Mouse (Mus musculus) lung, postnatal 0 days (tissue): ENCODE results near the gene Cmtm2b.

Source experiments
- CTCF ChIP-seq: IDR thresholded peaks from 2 replicates; pipeline ENCODE4 v1.5.1; 2016; ENCODE audit warnings: antibody characterized with exemption, mild to moderate bottlenecking
- EP300 ChIP-seq: IDR thresholded peaks from 2 replicates; pipeline ENCODE4 v1.6.1; 2016; ENCODE audit warnings: antibody characterized with exemption, mild to moderate bottlenecking, control low read depth

DNA sequence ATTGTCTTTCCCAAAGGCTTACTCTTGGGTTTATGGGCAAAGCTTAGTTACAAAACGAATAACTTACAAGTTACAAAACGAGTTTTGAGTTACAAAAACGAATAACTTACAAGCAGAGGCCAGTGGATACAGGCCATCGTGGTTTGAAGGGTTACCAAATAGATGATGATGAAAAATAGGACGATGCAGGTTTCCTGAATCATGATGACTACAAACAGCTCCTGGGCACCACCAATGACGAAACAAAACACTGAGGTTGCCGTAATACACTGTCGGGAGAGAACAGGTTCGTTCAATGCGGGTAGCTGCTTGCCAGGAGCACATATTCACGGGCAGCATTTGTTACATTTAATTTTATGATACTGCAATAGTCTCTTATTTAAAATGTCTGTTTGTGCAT lies 17.1 kb upstream of the Cmtm2b start:
- TF ChIP-seq CTCF: no peak
- no peak for TF ChIP-seq EP300
